Mouse (Mus musculus) liver, embryonic 14.5 days (tissue): ENCODE results near the gene Rapgef3.

Experiments used
- CTCF ChIP-seq: IDR thresholded peaks from 2 replicates; pipeline ENCODE4 v1.5.1; 2016; ENCODE audit warnings: antibody characterized with exemption, low read depth, control low read depth
- EP300 ChIP-seq: IDR thresholded peaks from 2 replicates; pipeline ENCODE4 v1.6.1; 2016; ENCODE audit warnings: antibody characterized with exemption, low read depth

DNA sequence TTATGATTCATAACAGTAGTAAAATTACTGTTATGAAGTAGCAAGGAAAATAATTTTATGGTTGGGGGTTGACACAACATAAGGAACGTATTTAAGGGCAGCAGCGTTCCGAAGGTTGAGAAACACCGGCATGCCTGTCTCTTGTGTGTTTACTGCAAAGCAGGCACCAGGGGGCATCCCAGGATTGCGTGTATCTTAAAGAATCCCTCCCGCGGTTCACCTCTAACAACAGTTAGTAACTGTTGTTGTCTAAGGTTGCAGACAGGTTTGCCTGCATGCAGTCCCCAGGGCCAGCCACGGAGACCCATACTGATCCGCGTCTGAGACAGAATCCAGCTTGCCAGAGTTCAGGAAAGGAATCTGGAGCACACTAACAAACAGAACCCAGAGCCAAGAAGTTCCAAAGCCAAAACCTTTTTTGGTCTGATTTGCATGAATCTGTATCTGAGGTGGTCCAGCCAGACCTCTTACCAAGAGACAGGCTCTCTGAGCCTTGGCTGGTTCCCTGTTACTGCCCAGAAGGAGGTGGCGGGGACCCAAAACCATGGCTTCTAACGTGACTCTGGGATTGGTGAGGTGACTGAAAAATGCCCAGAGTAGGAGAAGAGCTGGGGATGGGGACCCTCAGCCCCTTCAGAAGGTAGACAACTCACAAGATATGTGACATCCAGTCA is 49.8 kb downstream of the Rapgef3 start:
- peak; percentile 72 for TF ChIP-seq CTCF
- TF ChIP-seq EP300, result no peak
